Mouse (Mus musculus): ENCODE results near the gene Gm20518. TPM values are rescaled to one million over a fixed set of nuclear protein-coding genes. Genes with fewer than 3 reads are reported as not detected.

Gene Gm20518
- polyA plus RNA-seq, 1 experiment from 2014 or later = not detected

DNA sequence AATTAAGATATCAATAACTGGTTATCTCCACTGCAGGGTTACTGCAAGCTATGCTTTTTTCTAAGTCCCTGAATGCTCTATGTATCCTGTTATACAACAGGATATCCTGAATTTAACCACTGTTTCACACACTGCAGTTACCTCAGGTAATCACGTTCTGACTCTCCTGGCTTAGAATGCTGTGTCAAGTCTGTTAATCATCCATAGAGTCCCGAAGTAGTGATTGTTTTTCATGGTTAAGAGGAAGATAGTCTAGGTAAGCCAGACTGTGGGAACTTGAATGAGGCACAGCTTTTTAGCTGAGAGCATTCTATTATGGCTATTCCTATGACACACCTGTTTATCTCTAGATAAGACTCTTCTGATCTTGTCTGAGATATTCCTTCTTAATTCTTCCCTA, 26.2 kb downstream of the Gm20518 start:
- ATAC-seq = no peak
- 66% methylated on average over 2 of the region's 2 CpGs for WGBS (ENCODE audit: insufficient replicate concordance)
- H3K27ac ChIP-seq = no peak overlapping the region
- H3K4me2 ChIP-seq = no peak overlapping the region
- H3K27me3 ChIP-seq (replicated peaks) = no peaks in the 10 kb centered on the region
- peaks cover 13% of the 10 kb centered on the region for H3K4me1 ChIP-seq
- peaks cover 50% of the 10 kb centered on the region for H3K36me3 ChIP-seq
- H3K4me3 ChIP-seq = no peak overlapping the region
- H3K9ac ChIP-seq = no peak overlapping the region
- H3K9me3 ChIP-seq (replicated peaks) = no peaks in the 10 kb centered on the region

DNA sequence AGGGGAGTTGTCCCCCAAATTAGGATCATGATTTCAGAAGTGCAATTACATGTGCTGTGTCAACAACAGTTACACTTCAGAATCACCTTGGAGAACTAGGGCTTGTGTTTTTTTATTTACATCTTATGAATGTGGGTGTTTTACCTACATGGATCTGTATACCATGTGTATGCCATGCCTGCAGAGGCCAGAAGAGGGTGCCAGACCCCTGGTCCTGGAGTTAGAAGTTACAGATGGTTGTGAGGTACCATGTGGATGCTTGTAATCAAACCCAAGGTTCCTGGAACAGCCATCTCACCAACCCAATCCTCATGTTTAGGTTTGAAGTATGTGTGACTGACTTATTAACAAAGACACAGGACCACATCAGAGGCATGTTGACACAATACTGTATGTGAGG, 32.9 kb downstream of the Gm20518 start:
- H3K9me3 ChIP-seq (replicated peaks) = no peaks in the 10 kb centered on the region
- no peak overlapping the region for H3K4me2 ChIP-seq
- H3K9ac ChIP-seq = no peak overlapping the region
- H3K4me3 ChIP-seq = no peak overlapping the region
- H3K27ac ChIP-seq = no peak overlapping the region
- no peaks in the 10 kb centered on the region for H3K4me1 ChIP-seq
- no peak for ATAC-seq
- no peaks in the 10 kb centered on the region for H3K27me3 ChIP-seq (replicated peaks)
- peaks cover 83% of the 10 kb centered on the region for H3K36me3 ChIP-seq

DNA sequence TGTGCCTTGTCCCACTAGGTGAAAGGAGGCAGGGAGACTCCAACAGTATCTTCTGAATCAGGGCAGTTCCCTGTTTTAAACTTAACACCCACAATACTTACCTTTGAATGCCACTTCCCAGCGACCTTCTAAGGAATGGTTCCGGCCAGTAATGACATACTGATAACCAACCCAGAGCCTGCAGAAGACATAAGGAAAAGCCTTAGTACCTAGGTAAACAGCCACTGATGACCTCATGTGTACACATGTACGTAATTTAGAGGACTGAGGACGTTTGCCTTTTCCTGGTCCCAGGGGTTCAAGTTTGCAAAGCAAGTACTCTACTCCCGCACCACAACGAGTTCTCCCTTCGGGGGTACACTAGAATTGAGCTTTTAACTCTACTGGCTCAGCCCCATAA, 34.3 kb downstream of the Gm20518 start:
- Histone ChIP-seq H3K4me2 (no peak overlapping the region), H3K27ac (no peak overlapping the region), H3K9ac (no peak overlapping the region), H3K4me3 (no peak overlapping the region), H3K9me3 (replicated peaks) (no peaks in the 10 kb centered on the region), H3K27me3 (replicated peaks) (no peaks in the 10 kb centered on the region), H3K4me1 (no peaks in the 10 kb centered on the region), H3K36me3 (peaks cover 95% of the 10 kb centered on the region)
- 87% methylated on average over 7 of the region's 7 CpGs for WGBS (ENCODE audit: insufficient replicate concordance)
- ATAC-seq = no peak

DNA sequence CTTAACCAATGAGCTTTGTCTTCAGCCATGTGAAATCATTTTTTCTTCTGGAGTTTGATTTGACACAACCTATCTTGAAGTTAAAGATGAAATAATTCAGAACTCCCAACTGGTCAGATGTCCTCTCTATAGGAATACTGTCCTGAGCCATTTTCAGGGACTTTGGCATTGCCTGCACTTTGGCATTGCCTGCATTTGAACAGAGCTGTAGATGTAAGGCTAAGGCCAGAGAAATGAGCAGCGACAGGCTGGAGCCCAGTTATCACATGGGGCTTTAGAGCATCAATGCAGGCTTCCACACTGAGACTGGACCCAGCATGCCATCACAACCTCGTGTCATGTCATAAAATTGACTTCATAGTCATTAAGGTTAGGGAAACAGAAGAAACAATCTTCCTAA, 38.2 kb downstream of the Gm20518 start:
- ATAC-seq = no peak
- H3K27ac ChIP-seq = no peak overlapping the region
- H3K4me3 ChIP-seq = no peak overlapping the region
- 86% methylated on average over 2 of the region's 2 CpGs for WGBS (ENCODE audit: insufficient replicate concordance)
- H3K4me1 ChIP-seq = no peaks in the 10 kb centered on the region
- no peak overlapping the region for H3K9ac ChIP-seq
- no peaks in the 10 kb centered on the region for H3K9me3 ChIP-seq (replicated peaks)
- H3K27me3 ChIP-seq (replicated peaks) = no peaks in the 10 kb centered on the region
- H3K36me3 ChIP-seq = peaks cover 92% of the 10 kb centered on the region
- H3K4me2 ChIP-seq = no peak overlapping the region

DNA sequence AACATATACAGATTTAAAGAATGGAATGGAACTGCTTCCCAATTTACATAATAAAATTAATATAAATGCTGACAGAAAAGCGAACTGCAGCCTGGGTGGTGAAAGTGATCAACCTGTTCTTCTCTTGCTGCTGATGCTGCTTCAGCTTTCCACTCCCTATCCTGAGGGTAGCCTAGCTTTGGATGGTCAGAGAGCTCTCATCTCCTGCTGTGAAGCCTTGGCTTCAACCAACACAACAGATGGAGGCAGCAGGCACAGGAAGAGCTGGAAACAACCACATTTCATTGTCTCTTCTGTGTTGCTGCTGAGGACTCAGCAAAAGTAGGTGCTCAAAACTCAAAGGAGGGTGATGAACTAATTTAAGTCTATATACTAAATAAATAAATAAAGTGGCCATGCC, 39.6 kb downstream of the Gm20518 start:
- H3K4me3 ChIP-seq = no peak overlapping the region
- H3K9ac ChIP-seq = no peak overlapping the region
- H3K27ac ChIP-seq = no peak overlapping the region
- 84% methylated on average over 1 of the region's 1 CpGs for WGBS (ENCODE audit: insufficient replicate concordance)
- H3K27me3 ChIP-seq (replicated peaks) = no peaks in the 10 kb centered on the region
- no peak overlapping the region for H3K4me2 ChIP-seq
- H3K9me3 ChIP-seq (replicated peaks) = no peaks in the 10 kb centered on the region
- no peak for ATAC-seq
- H3K4me1 ChIP-seq = no peaks in the 10 kb centered on the region
- H3K36me3 ChIP-seq = peaks cover 92% of the 10 kb centered on the region

DNA sequence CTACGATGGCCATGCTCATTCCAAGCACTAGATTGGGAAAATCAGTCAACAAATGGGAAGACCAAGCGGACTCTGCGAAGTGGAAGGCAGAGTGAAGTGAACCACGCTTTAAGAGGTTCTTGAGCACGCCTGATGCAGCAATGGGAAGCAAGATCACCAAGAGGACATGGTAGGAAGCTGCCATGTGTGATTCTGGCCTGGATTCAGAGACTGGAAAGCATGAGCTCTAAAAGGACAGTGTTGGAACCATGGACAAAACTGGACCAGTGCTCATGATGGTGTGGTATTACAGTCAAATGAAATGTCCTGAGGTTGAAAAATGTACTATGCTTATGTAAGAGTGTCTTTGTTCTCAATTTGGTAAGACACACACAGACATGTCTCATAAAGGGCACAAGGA, 40.1 kb downstream of the Gm20518 start:
- Histone ChIP-seq H3K9ac (no peak overlapping the region), H3K27ac (no peak overlapping the region), H3K9me3 (replicated peaks) (no peaks in the 10 kb centered on the region), H3K27me3 (replicated peaks) (no peaks in the 10 kb centered on the region), H3K36me3 (peaks cover 91% of the 10 kb centered on the region), H3K4me2 (no peak overlapping the region), H3K4me1 (no peaks in the 10 kb centered on the region), H3K4me3 (no peak overlapping the region)
- WGBS (ENCODE audit: insufficient replicate concordance) = 87% methylated on average over 5 of the region's 5 CpGs
- no peak for ATAC-seq

DNA sequence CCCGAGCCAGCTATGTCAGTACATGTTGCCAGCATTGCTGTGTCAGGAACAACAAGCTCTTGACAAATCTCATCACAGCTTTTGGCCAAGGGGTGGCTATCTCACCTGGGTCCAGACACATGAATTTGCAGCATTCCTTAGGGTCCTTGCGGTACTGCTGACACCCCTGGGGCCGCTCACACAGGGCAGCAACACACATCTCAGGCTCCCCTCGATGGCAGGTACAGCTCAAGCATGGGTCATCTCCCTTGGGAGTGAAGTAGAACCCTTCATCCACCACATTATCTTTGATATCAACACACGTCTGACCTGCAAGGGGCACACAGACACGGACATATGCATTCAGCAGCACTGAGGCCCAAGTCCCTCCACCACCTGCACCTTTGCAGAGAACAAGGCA, 42.0 kb downstream of the Gm20518 start:
- Histone ChIP-seq H3K4me1 (no peaks in the 10 kb centered on the region), H3K36me3 (peaks cover 93% of the 10 kb centered on the region), H3K27ac (no peak overlapping the region), H3K27me3 (replicated peaks) (no peaks in the 10 kb centered on the region), H3K4me3 (no peak overlapping the region), H3K4me2 (no peak overlapping the region), H3K9me3 (replicated peaks) (no peaks in the 10 kb centered on the region), H3K9ac (no peak overlapping the region)
- 74% methylated on average over 6 of the region's 6 CpGs for WGBS (ENCODE audit: insufficient replicate concordance)
- no peak for ATAC-seq

DNA sequence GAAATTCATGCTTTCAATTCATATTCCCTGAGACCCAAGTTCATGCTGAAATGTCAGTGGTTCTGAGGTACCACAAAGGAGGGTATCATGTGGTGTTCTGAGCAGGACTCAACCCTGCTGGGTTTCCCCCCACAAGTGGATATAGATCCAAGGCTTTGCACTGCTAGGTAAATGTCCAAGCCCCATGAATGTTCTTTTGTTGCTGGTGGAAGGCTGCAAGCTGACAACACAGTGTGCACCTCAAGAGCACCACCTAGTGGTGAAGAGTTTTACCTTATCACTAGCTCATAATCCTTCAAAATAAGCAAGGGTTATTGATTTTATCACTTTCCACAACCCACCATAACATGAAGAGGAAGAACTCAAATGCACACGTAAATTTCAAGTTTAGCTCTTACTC, 42.5 kb downstream of the Gm20518 start:
- H3K9ac ChIP-seq = no peak overlapping the region
- no peaks in the 10 kb centered on the region for H3K4me1 ChIP-seq
- no peak overlapping the region for H3K4me3 ChIP-seq
- H3K27ac ChIP-seq = no peak overlapping the region
- H3K36me3 ChIP-seq = peaks cover 93% of the 10 kb centered on the region
- H3K27me3 ChIP-seq (replicated peaks) = no peaks in the 10 kb centered on the region
- H3K4me2 ChIP-seq = no peak overlapping the region
- WGBS (ENCODE audit: insufficient replicate concordance) = 15% methylated on average over 1 of the region's 1 CpGs
- no peak for ATAC-seq
- H3K9me3 ChIP-seq (replicated peaks) = no peaks in the 10 kb centered on the region

DNA sequence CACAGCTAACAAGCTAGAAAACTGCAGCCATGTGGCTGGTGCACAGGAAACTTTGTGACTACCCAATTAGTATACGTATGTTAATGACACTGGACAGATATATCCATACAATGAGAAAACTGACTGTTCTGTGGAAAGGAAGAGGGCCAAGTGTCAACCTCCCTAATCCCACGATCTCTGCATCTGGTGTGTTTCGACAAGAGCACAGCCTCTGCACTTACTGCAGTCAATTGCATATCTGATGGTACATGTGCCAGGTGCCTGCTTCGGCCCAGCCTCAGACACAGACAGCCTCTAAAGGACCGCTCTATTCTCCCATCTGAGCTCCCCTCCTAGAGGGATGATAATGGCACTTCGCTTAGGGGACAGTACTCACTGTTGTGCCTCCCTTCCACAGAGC, 43.0 kb downstream of the Gm20518 start:
- Histone ChIP-seq H3K9me3 (replicated peaks) (no peaks in the 10 kb centered on the region), H3K4me1 (no peaks in the 10 kb centered on the region), H3K4me3 (no peak overlapping the region), H3K4me2 (no peak overlapping the region), H3K36me3 (peaks cover 94% of the 10 kb centered on the region), H3K9ac (no peak overlapping the region), H3K27me3 (replicated peaks) (no peaks in the 10 kb centered on the region), H3K27ac (no peak overlapping the region)
- ATAC-seq = no peak
- 87% methylated on average over 6 of the region's 6 CpGs for WGBS (ENCODE audit: insufficient replicate concordance)

DNA sequence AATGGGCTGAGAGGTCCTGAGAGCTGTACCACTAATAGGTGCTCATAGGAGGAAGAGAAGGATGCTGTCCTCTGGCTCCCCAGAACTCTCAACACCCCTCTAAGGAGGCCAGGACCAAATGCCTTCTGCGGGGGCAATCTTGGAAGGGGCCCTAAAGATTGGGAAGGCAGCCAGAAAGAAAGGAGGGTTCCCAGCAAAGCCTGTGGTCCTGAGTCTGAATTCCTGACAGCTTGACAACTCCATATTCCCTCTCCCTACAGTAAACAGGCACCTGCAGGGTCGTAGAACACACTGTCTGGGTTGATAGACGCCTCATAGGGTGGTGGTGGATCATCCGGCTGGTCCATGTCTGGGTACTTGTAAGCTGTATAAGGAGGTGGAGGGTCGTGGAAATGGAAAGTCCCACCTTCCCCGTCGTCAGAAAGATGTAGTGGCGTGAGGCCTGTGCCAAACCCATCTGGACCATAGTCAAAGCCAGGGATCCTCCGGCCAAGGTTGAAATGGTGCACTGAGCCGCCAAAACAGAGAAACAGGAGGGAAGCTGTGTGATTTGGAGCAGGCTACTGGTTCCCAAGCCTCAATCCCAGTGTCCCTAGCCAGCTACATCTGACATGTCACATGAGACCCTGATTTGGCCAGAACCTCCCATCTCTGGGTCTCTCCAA, 47.6 kb downstream of the Gm20518 start:
- ATAC-seq = no peak
- WGBS (ENCODE audit: insufficient replicate concordance) = 80% methylated on average over 10 of the region's 10 CpGs
- no peak overlapping the region for H3K4me2 ChIP-seq
- H3K4me1 ChIP-seq = no peaks in the 10 kb centered on the region
- H3K9me3 ChIP-seq (replicated peaks) = no peaks in the 10 kb centered on the region
- no peak overlapping the region for H3K4me3 ChIP-seq
- H3K9ac ChIP-seq = no peak overlapping the region
- no peaks in the 10 kb centered on the region for H3K27me3 ChIP-seq (replicated peaks)
- H3K36me3 ChIP-seq = peaks cover 85% of the 10 kb centered on the region
- no peak overlapping the region for H3K27ac ChIP-seq

DNA sequence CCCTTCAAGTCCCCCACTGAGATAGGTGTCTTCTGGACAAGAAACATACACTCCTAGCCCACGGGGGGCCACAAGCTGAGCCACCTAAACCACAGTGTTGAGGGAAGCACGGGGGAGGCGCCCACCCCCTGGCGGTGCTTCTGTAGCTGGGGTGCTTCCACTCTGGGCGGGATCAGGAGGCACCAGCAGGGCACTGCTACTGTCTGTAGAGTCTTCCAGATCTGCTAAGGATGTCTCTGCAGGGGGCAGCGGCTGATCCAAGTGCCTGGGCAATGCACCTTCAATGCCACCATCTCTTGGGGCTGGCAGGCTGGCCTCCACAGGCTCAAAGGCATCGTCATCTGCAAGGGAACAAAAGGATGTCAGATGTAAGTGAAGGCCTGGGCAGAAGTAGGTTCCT, 49.0 kb downstream of the Gm20518 start:
- ATAC-seq = no peak
- peaks cover 10% of the 10 kb centered on the region for H3K27me3 ChIP-seq (replicated peaks)
- peaks cover 71% of the 10 kb centered on the region for H3K36me3 ChIP-seq

DNA sequence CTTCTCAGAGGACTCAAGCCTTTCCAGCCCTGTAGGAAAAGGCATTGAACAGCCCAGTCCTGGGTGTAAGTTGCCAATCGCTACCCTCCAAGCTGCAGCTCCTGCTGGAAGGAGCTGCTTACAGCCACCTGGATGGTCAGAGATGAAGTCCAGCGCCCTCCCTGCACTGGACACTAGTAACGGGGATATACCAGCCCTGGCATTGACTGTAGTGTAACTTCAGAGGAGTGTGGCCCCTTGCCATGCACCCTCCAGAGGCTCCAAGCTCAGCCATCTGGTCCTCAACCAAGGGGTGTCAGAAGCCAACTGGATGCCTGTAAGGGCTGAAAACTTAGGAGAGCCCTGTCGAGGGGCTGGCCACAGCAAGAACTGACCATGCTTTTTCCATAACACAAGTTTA, 51.5 kb downstream of the Gm20518 start:
- WGBS (ENCODE audit: insufficient replicate concordance) = 75% methylated on average over 4 of the region's 4 CpGs
- H3K36me3 ChIP-seq = peaks cover 47% of the 10 kb centered on the region
- no peak overlapping the region for H3K9ac ChIP-seq
- H3K9me3 ChIP-seq (replicated peaks) = no peaks in the 10 kb centered on the region
- no peak overlapping the region for H3K4me2 ChIP-seq
- no peak overlapping the region for H3K27ac ChIP-seq
- no peaks in the 10 kb centered on the region for H3K4me1 ChIP-seq
- no peak for ATAC-seq
- peaks cover 34% of the 10 kb centered on the region for H3K27me3 ChIP-seq (replicated peaks)
- no peak overlapping the region for H3K4me3 ChIP-seq

More for the DNA sequence above, 49.0 kb downstream of the Gm20518 start:
- H3K9me3 ChIP-seq (replicated peaks) = no peaks in the 10 kb centered on the region
- 80% methylated on average over 7 of the region's 7 CpGs for WGBS (ENCODE audit: insufficient replicate concordance)
- no peaks in the 10 kb centered on the region for H3K4me1 ChIP-seq
- no peak overlapping the region for H3K4me3 ChIP-seq
- H3K9ac ChIP-seq = no peak overlapping the region
- no peak overlapping the region for H3K4me2 ChIP-seq
- H3K27ac ChIP-seq = no peak overlapping the region

DNA sequence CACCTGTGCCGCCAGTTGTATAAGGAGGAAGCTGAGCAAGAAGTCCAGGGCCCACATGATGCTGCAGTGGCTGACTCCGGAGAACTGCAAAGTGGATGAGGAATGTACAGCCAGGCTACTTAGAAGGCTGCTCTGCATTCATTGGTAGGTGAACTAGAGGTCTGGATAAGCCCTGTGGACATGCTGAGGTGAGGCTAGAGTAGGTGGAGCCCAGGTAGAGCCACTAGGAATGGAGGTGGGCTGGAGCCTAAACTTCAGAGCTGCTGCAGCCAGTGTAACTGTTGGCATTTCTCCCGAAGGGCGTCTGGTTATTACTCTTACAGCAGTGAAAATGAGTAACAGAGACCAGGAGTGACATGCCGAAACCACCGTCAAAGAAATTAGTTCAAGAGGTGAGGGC, 53.4 kb downstream of the Gm20518 start, which contains the start of gene Car15:
TSS of gene Car15 (minus strand) at position 314 of the 400 bp plus-strand sequence.
- Histone ChIP-seq H3K4me1 (peaks cover 17% of the 10 kb centered on the region), H3K4me2 (no peak within 1 kb of the TSS), H3K9ac (no peak within 1 kb of the TSS), H3K27me3 (replicated peaks) (peaks cover 53% of the 10 kb centered on the region), H3K9me3 (replicated peaks) (no peaks in the 10 kb centered on the region), H3K27ac (no peak within 1 kb of the TSS), H3K4me3 (no peak within 1 kb of the TSS), H3K36me3 (peaks cover 28% of the 10 kb centered on the region)
- no peak for ATAC-seq
- 63% methylated on average over 6 of the region's 6 CpGs for WGBS (ENCODE audit: insufficient replicate concordance)
